Mouse (Mus musculus) embryo, embryonic 11 days (tissue): ENCODE results near the gene Mettl1.
"Not testable (repeated sequence)": the region's sequence is repeated elsewhere in the genome, so short reads cannot be mapped to it uniquely, and the experiment has no call there.

Source experiments
- DNase-seq: peaks from one replicate; pipeline ENCODE4 v3.0.0-alpha.2; 2015

Gene Mettl1

DNA sequence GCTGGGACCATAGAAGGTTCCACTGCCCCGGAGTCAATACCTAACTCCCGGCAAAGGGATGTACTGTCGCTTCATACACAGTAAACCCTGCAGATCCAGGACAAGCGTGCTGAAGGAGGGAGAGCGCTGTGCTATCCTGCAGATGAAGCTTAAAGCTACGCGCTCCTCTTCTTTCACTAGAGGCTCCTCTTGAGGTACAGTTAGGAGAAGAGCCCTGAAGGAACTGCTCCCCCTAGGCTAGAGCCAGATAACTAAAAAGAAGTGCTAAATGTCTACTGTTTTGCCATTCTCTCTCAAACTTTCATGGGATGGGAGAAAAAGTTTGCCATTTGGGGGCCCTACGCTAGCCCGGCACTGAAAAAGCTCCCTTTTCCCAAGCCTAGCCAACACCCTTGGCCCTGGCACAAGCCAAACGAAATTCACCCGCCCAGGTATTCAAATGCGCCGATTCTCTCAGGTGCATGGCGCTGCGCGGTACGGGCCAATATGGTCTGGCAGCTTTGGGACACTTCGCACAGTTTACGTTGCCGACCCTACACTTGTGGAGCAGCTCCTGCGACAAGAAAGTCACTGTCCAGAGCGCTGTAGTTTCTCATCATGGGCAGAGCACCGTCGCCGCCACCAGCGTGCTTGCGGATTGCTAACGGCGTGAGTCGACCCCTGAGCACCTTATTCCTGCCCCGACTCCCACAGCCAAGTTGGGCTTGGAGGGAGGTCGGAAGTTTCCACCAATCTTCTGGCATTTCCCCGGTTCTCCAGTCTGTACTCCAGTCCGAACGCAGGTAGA, 7.6 kb downstream of the Mettl1 start:
- no peak for DNase-seq

DNA sequence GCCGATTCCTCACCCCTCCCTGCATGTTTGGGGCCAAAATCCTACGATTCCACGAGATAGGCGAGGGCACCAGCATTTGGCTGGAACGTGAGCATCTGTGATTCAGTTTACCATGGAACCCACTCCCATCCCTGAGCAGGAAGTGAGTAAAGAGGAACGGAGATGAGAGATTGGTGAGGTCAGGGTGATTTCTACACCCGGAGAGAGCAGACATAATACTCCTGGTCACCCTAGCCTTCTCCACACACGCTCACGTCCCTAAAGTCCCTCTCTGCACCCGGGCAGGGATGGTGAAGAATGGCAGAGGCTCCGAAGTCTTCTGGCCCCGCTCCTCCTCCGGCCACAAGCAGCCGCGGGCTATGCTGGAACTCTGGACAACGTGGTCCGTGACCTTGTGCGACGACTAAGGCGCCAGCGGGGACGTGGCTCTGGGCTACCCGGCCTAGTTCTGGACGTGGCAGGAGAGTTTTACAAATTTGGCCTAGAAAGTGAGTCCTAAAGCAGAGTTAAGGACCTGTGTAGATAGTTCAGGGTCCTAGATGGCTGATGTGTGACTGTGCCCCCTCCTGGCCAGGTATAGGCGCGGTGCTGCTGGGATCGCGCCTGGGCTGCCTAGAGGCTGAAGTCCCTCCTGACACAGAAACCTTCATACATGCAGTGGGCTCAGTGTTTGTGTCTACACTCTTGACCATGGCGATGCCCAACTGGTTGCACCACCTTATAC, 8.3 kb downstream of the Mettl1 start:
- no peak for DNase-seq

GRCm38 (mm10) chr10:127050119-127050474, 8.9 kb downstream of the Mettl1 start:
- no peak for DNase-seq

GRCm38 (mm10) chr10:127054646-127055045, 13.4 kb downstream of the Mettl1 start:
- DNase-seq = peak; percentile 54

DNA sequence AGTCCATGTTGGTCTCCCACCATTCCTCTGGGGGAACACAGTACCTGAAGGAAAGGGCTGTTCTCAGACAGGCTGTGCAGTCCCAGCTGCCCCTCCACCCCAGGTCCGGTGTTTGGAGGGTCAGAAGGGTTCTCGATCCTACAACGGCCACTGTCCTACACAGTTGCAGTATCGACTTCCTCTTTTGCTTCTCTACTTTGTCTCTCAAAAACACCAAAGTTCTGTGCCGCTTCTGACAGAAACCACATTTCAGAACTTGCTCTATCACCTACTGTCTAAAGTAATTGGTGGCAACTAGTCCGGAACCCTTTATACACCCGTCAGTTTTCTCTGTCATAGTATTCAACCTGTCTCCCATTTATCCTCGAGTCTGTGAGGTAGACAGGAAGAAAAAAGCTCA, 14.2 kb downstream of the Mettl1 start:
- no peak for DNase-seq

GRCm38 (mm10) chr10:127056490-127056889, 15.3 kb downstream of the Mettl1 start:
- no peak for DNase-seq

DNA sequence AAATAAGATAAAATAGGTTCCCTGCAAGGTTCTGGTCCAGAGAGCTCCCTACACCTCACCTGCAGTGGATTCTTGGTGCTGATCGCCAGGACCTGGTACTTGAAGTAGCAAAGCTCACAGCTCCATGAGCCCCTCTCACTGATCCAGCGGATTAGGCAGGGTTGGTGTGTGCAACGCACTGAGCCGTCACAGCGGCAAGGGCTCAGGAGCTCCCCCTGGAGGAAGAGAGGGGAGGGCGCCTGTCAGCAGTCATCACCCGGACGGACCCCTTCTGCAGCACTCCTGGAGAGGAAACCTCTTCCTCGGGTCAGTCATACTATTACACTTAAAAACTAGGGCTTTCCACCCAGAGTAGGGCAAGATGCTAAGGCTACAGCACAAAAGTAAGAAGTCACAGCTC, 16.9 kb downstream of the Mettl1 start:
- peak; percentile 89 for DNase-seq

GRCm38 (mm10) chr10:127058708-127059107, 17.5 kb downstream of the Mettl1 start:
- DNase-seq = no peak

DNA sequence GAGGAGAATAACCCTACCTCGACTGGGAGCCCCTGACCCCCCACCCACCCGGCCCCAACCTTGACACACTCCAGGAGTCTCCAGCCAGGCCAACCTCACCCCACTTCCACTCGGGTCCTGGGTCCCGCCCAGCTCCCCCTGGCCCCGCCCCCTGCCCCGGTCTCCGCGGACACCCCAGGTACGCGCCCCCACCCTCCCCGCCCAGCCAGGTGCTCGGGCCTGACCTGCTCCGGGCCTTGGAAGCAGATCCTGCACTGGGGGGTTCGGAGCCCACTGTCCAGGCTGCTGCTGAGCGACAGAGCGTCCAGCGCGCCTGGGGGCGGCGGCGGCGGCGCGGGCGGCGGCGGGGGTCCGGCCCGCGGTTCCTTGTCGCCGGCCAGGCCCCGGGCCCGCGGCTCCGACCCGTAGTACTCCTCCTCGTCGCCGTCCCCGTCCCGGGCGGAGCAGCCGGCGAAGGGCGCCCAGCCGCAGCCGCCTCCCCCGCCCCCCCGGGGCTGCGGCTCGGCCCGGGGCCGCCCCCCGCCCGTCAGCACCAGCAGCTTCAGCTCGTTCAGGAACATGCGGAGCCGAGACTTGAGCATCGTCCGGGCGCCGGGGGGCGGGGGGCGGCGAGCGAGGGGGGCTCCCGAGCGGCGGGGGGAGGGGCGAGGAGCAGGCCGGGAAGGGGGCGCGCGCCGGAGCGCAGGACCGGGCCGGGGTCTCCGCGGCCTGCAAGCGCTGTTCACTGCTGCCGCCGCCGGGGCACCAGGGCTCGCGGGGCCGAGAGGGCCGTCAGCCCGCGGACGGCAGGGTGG, 18.2 kb downstream of the Mettl1 start:
- peak; percentile 70 for DNase-seq

DNA sequence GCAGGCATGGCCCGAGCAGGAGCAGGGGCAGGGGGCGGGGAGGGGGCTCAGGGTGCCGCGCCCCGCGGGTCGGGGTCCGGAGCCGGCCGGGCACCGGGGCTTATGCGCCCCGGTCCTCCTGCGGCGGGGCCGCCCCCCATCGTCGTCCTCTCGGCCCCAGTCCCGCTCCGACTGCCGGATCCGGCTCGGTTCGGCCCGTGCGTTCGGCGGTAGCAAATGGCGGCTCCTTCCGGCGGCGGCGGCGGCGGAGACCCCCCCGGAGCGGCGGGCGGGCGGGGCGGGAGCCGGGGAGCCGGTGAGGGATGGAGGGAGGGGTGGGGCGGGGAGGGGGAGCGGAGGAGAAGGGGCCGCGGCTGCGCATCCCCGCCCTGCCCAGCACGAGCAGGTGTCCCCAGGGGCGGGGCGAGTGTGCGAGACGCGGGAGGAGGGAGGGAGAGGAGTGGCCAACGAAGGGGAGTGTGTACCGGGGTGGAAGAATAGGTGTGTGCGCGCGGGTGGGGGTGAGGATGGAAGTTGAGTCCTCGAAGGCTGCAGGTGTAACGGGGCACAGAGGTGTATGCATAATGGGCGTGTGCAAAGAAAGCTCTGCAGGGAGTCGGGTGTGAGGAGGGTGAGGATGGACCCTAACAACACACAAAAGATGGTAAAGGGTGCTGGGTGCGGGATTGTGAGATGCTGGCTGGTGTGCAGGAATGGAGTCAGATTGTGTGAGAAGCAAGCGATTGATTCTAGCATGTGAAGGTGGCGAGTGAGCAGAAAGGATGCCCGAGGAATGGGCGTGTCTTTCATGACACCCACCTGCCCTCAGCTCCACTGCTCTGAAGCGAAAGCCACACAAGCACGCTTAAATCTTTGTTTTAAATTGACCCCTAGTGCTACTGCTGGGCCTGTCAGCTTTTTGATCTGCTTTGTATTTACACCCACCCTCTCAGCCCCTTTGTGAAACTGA, 19.0 kb downstream of the Mettl1 start, which contains the start of gene March9:
March9 (minus strand) TSS at position 217 of the 949 bp plus-strand sequence.
- peak; percentile 87 for DNase-seq

- DNase-seq = no peak
Observed at GRCm38 (mm10) chr10:127061085-127061484, 19.9 kb downstream of the Mettl1 start.

DNA sequence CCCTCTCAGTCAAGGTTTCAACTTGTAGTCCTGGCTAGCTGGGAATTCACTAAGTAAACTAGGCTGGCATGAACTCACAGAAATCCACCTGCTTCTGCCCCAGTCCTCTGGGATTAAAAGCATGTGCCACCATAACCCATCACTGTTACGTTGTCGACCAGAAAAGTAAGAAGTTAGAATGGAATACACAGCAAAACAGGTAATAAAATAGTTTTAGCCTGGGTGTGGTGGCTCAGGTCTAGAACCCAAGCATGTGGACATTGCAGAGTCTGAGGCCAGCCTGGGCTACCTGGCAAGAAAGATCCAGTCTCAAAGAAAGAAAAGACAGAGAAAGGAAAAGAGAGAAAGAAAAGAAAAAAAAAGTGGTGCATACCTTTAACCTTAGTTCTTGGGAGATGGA, 20.3 kb downstream of the Mettl1 start:
- DNase-seq = no peak

DNA sequence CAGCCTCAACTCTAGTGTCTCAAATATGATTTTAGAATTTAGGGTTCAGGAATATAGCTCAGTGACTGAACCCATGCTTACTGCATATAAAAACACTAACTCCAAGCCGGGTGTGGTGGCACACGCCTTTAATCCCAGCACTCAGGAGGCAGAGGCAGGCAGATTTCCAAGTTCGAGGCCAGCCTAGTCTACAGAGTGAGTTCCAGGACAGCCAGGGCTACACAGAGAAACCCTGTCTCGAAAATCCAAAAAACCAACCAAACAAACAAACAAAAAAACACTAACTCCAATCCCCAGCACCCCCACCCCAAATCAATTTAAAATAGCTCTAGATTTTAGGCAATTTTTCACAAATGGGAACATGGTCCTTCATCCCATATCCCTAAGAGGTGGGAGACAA, 20.9 kb downstream of the Mettl1 start:
- DNase-seq = not testable (repeated sequence)

DNA sequence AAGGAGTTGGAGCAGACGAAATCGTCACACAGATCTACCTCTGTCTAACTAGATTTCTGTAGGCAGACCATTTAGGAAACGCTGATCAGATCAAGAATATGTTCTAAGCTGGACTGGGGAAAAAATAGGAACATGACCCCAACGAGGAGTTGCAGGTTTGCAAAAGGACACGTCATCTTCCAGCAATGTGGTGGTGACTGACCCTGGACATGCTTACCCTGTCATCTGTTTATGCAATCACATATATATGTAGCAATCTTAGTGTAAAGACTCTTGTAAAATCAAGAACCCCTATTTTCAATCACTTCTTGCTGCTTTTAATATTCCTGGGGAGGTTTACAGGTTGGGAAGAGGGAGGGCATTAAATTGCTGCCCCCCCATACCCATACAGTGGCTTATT, 21.3 kb downstream of the Mettl1 start:
- DNase-seq = no peak

DNA sequence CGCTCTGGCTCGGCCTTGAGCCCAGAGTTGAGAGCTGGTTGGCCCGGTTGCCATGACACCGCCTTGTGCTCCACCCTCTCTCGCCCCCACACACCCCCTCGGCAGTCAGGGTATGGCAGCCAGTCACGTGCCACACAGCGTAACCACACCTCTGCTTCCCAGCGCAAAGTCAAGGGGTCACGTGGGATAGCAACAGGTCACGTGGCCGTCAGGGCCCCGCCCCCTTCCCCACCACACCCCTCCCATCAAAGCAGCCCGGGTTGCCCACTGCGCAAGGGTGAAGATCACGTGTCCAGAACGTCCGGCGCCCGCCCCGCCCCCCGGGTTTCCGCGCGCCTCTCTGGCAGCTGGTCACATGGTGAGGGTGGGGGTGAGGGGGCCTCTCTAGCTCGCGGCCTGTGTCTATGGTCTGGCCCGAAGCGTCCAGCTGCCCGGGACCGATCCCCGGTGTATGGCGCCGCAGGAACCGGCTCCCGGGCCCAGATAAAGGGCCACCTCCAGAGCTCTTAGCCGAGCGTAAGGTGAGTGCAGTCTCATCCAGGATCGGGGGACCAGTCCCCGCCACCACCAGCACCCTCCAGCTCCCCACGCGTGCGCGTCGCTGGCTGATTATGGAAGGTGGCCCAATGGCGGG, 22.1 kb downstream of the Mettl1 start, which contains the start of gene Cdk4:
Cdk4 (plus strand) TSS at position 296 of the 634 bp plus-strand sequence.
- peak; percentile 99 for DNase-seq

DNA sequence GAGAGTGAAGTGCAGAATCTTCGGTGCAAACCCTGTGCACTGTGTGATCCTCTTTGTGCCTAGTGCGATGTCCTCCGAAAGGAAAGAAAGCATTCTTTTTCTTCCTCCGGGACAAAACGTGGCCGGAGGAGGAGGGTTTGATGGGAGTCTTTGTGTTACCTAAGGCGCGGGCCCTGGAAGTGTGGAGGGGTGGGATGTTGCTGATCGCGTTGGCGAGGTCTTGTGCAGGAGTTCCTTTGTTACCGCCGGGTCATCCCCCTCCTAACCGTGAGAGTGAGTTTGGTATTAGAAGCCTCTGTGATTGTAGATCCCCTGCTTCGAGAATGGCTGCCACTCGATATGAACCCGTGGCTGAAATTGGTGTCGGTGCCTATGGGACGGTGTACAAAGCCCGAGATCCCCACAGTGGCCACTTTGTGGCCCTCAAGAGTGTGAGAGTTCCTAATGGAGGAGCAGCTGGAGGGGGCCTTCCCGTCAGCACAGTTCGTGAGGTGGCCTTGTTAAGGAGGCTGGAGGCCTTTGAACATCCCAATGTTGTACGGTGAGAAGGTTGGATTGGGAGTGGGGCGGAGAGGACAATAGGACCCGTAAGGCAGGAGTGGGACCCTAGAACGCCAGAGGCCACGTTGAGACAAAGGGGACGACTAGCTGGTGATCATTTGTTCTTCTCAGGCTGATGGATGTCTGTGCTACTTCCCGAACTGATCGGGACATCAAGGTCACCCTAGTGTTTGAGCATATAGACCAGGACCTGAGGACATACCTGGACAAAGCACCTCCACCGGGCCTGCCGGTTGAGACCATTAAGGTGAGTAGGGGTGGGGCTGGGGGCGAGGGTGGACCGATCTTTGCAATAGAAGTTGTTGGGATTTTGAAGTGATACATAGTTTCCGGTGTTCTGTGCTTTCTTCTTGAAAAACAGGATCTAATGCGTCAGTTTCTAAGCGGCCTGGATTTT, 23.0 kb downstream of the Mettl1 start:
- no peak for DNase-seq

DNA sequence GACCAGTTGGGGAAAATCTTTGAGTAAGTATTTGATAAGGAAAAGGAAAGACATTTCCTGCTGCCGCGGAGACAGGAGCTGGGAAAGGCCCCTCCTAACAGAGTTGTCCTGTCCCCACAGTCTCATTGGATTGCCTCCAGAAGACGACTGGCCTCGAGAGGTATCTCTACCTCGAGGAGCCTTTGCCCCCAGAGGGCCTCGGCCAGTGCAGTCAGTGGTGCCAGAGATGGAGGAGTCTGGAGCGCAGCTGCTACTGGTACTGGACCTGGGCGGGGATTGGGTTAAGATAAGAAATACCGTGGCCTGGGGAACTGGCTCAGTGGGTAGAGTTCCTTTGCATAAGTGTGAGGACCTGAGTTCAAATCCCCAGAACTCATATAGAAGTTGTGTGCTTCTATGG, 24.8 kb downstream of the Mettl1 start:
- DNase-seq = no peak

DNA sequence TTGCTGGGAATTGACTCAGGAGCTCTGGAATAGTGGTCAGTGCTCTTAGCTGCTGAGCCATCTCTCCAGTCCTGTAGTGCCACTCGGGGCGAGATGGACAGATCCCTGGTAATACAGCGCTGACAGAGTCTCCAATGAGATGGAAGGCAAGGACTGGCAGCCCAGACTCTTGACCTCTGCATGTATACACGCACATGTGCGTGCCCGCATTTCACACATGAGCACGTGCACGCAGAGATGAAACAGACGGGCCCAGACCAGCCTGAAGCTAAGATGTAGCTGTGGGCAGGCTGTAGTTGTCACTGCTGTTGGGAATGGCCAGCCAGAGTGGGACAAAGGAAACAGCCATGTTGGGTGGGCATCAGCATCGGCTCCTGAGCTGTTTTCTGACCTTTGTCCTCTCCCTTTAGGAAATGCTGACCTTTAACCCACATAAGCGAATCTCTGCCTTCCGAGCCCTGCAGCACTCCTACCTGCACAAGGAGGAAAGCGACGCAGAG, 25.4 kb downstream of the Mettl1 start:
- DNase-seq = no peak

DNA sequence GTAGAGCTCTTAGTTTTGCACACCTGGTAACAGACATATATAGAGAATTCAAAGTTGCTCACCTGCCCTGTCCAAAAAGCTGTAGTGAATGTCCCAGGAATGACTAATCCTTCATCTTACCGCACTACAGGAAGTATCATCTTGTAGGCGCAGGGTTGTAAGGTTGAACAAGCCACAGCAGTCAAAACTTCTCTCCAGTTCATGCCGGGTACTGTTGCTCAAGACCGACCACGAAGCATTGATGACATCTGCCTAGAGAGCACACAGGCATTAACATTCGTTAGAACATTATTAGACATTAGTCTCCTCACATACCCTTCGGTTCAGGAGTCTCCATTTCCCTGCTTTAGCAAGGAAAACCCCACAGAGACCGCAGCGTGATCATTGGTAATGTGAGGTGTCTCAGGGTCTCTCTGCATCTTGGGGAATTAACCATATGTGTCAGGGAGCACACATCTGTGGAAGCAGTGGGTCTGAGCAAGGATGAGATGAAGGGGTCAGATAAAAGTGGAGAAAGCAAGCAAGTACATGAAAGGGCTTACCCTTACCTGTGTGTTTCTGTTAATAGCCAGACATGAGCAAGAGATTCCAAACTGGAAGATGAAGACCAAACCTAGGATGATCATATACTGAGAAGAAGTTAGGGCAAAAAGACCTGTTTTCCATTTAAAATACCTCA, 27.3 kb downstream of the Mettl1 start:
- no peak for DNase-seq
